Mouse (Mus musculus) neural tube, embryonic 13.5 days (tissue): ENCODE results near the gene Rpl3. TPM values are rescaled to one million over a fixed set of nuclear protein-coding genes. Genes with fewer than 3 reads are reported as not detected.

ENCODE experiments used
- ATAC-seq: fragments of 200-750 bp; cut with Nextera tagmentation; 2 replicates; pipeline ENCODE4 v1.8.0; 2017; ENCODE audit warnings: low read depth, mild to moderate bottlenecking, moderate TSS enrichment, moderate library complexity
- H3K27ac ChIP-seq: fragments of 300-500 bp; sonication (generic); replicated peaks from 2 replicates; pipeline ENCODE4 v1.5.1; 2015; ENCODE audit warnings: moderate library complexity, mild to moderate bottlenecking, inconsistent platforms
- H3K27me3 ChIP-seq: fragments of 300-500 bp; sonication (generic); 2 replicates; pipeline ENCODE4 v1.6.1; 2015; ENCODE audit warnings: mild to moderate bottlenecking, inconsistent platforms
- H3K36me3 ChIP-seq: fragments of 300-500 bp; sonication (generic); 2 replicates; pipeline ENCODE4 v1.6.1; 2015; ENCODE audit warnings: mild to moderate bottlenecking, inconsistent platforms
- H3K4me1 ChIP-seq: fragments of 300-500 bp; sonication (generic); replicated peaks from 2 replicates; pipeline ENCODE4 v1.6.1; 2015; ENCODE audit warnings: inconsistent platforms
- H3K4me2 ChIP-seq: fragments of 300-500 bp; sonication (generic); 2 replicates; pipeline ENCODE4 v1.6.1; 2015; ENCODE audit warnings: inconsistent platforms, mild to moderate bottlenecking, moderate library complexity
- H3K4me3 ChIP-seq: fragments of 300-500 bp; sonication (generic); 2 replicates; pipeline ENCODE4 v1.5.1; 2015; ENCODE audit warnings: mild to moderate bottlenecking, inconsistent platforms
- H3K9ac ChIP-seq: fragments of 300-500 bp; sonication (generic); 2 replicates; pipeline ENCODE4 v1.6.1; 2015; ENCODE audit warnings: moderate library complexity, mild to moderate bottlenecking, inconsistent platforms
- H3K9me3 ChIP-seq: fragments of 300-500 bp; sonication (generic); 2 replicates; pipeline ENCODE4 v1.6.1; 2016; ENCODE audit warnings: inconsistent platforms
- WGBS: fragments of 180-500 bp; shearing (Covaris S2); methylation state at CpG from one replicate; pipeline ENCODE4 v1.1.7; 2015; 5-methylcytosine and 5-hydroxymethylcytosine counted together
- polyA plus RNA-seq: library from polyadenylated mRNA; unstranded; fragments of >200 nt; fragmentation: Nextera tagmentation; extraction: Ambion mirVana; gene quantifications from 2 replicates; pipeline ENCODE4 v1.2.1, GENCODE M21; 2015

The Rpl3 gene
- 597 and 620 TPM in 2 replicates for polyA plus RNA-seq

DNA sequence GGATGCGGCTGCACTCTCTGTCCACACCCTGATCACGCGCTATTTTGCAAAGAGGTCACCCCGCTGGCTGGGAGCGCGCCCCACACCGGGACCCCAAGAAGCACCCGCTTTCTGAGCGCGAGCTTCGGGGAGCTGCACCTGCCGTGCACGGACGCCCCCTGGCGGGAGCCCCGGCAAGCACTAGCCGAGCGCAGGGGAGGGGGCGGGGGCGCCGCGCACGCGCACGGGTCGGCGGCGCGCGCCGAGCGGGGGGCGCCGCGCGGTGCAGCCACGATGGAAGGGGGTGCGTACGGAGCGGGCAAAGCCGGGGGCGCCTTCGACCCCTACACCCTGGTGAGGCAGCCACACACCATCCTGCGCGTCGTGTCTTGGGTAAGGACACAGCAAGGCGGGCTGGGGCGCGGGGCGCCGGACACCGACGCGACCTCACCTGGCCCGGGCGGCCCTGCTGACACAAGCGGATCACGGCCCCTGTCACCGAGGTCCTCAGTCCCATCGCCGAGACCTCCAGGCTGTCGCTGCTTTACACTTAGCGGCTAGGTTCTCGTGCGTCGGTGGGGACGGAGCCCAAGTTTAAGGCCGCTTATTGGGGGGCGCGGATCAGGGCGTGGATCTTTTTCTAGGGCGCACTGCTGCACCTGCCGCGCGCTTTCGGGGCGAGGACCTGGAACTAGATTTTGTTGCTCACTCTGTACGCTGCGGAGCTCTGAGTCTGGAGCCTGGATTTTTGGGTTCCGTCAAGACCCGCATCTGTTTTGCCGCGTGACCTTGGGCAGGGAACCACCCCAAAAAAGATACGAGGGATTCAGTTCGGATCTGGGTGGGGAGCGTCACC is at the start of gene Rpl3, which contains the start of gene Syngr1:
Gene Rpl3 (minus strand): TSS at position 748 of the 835 bp plus-strand sequence.
Gene Syngr1 (plus strand): TSS at position 214 of the 835 bp plus-strand sequence.
- H3K9me3 ChIP-seq = no peaks in the 10 kb centered on the region
- H3K4me2 ChIP-seq = peak within 1 kb of the TSS; percentile 69
- H3K36me3 ChIP-seq = no peaks in the 10 kb centered on the region
- H3K4me3 ChIP-seq = peak within 1 kb of the TSS; percentile 77
- peak within 1 kb of the TSS; percentile 87 for H3K9ac ChIP-seq
- ATAC-seq = peak; percentile 68
- peaks cover 24% of the 10 kb centered on the region for H3K4me1 ChIP-seq
- H3K27me3 ChIP-seq = peaks cover 20% of the 10 kb centered on the region
- WGBS = 1% methylated on average over 84 of the region's 86 CpGs
- peak within 1 kb of the TSS; percentile 54 for H3K27ac ChIP-seq

DNA sequence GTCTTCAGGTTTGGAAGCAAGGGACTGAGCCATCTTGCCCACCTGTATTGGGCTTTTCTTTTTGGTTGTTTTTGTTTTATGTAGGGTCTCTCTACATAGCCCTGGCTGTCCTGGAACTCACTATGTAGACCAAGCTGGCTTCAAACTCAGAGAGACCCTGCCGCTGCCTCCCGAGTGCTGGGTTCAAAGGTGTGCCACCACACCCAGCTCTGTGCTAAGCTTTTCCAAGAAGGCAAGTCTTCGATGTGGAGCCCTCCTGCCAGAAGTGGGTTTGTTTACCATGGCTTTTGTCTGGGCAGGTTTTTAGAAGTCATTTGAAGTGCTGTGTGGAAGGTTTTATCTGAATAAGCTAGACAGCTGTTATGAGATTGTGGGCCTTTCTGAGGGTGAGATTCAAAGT is 49.2 kb upstream of the Rpl3 start:
- Histone ChIP-seq H3K4me2 (no peak overlapping the region), H3K9me3 (0 out of 2 replicates have a peak, but pooled peaks cover 5% of the 10 kb centered on the region), H3K27me3 (no peaks in the 10 kb centered on the region), H3K36me3 (peaks cover 44% of the 10 kb centered on the region), H3K27ac (no peak overlapping the region), H3K9ac (no peak overlapping the region), H3K4me3 (no peak overlapping the region), H3K4me1 (peaks cover 20% of the 10 kb centered on the region)
- 97% methylated on average over 3 of the region's 3 CpGs for whole genome bisulfite sequencing
- ATAC-seq = no peak

DNA sequence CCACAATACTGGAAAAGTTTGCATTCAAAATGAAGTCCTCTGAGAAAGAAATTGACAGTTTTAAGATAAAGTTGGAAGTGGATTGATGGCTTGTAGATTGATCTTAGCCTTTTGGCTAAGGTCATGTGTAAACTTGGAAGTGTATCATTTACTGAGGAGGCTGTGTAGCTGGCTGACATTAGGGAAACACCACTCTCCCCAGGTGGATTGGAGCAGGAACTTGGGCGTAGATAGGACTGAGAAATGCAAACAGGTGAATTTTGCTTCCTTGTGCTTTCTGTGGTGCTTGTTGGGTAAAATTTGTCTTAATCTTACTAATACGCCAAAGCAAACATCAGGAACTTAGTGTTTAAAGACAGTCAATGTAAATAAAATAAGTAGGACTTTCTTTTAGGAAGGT is 48.6 kb upstream of the Rpl3 start:
- over 99% methylated on average over 2 of the region's 2 CpGs for WGBS
- H3K4me1 ChIP-seq = peaks cover 20% of the 10 kb centered on the region
- H3K9ac ChIP-seq = no peak overlapping the region
- no peak for ATAC-seq
- H3K9me3 ChIP-seq = 0 out of 2 replicates have a peak, but pooled peaks cover 5% of the 10 kb centered on the region
- H3K36me3 ChIP-seq = peaks cover 44% of the 10 kb centered on the region
- no peak overlapping the region for H3K4me2 ChIP-seq
- H3K27ac ChIP-seq = no peak overlapping the region
- H3K27me3 ChIP-seq = no peaks in the 10 kb centered on the region
- H3K4me3 ChIP-seq = no peak overlapping the region

DNA sequence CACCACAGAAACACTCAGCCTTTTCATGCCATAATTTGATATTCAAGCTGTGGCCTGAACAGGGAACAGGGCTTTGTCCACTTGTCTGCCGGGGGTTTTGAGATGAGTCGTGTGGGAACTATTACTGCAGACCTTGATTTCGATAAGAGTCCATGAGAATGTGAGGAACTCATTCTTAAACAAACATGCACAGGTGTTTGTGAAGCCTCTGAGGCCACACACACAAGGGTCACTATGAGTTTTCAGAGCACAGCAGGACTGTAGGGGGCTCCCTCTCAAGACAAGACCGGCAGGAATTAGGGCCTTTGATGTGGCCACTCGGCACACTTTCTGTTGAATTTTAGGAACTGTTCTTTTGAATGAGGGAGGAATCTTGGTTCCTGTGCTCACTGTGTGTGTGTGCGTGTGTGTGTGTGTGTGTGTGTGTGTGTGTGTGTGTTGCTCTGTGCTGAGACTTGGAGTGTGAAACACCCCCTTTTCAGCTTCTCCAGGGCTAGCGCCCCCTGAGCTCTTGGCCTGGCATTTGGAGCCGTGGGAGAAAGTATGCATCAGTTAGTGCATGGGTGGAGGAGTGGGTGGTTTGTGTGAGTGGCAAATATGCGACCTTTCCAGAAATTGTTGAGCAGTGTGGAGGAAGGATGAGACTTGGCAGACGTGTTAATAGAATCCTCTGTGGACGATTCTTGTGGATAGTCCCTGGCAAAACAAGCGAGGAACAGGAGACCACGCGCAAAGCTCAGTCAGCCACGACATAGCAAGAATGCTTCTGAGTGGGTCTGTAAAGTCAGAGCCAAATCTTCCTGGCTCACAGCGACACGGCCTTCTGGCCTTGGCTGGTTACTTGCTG is 46.5 kb upstream of the Rpl3 start:
- no peaks in the 10 kb centered on the region for H3K27me3 ChIP-seq
- ATAC-seq = no peak
- peak overlapping the region; percentile 15; the same call in 1 of the 2 replicates for H3K27ac ChIP-seq
- 65% methylated on average over 17 of the region's 17 CpGs for WGBS
- no peak overlapping the region for H3K4me2 ChIP-seq
- peaks cover 35% of the 10 kb centered on the region for H3K36me3 ChIP-seq
- H3K4me3 ChIP-seq = no peak overlapping the region
- no peak overlapping the region for H3K9ac ChIP-seq
- 0 out of 2 replicates have a peak, but pooled peaks cover 5% of the 10 kb centered on the region for H3K9me3 ChIP-seq
- H3K4me1 ChIP-seq = peaks cover 37% of the 10 kb centered on the region

DNA sequence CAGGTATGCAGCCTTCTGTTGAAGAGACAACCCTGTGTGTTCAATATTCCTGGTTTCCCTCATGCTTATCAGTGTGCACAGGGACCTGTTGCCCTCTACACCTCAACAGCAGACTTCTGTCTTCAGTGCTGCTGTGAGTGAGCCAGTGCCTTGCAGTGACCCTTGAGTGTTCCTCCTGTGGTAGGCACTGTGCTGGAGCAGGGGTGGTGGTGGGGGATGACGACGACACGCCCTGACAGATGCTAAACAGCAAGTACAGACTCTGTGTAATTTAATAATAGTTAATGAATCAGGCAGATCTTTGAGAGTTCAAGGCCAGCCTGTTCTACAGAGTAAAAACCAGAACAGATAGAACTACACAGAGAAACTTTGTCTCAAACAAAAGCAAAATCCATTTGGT is 45.0 kb upstream of the Rpl3 start:
- Histone ChIP-seq H3K27ac (no peak overlapping the region), H3K4me2 (no peak overlapping the region), H3K36me3 (peaks cover 24% of the 10 kb centered on the region), H3K27me3 (no peaks in the 10 kb centered on the region), H3K9ac (no peak overlapping the region), H3K9me3 (no peaks in the 10 kb centered on the region), H3K4me3 (no peak overlapping the region), H3K4me1 (peaks cover 37% of the 10 kb centered on the region)
- ATAC-seq = no peak
- 98% methylated on average over 3 of the region's 3 CpGs for WGBS

DNA sequence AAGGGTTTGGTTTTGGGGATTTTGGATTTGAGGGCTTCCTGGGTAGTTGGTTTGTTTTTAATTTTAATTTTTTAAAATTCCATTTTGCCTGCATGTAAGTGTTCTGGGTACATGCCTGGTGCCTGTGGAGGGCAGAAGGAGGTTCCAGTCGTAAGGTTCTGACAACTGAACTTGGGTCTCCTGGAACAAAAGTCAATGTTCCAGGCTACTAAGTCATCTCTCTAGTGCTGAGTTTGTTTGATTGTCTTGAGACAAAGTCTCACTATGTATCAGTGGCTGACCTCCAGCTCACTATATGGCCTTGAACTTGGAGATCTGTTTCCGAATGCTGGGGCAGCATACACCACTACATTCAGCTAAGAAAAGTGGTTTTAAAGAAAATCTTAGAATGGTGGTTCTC is 43.8 kb upstream of the Rpl3 start:
- Histone ChIP-seq H3K4me3 (no peak overlapping the region), H3K4me1 (peaks cover 37% of the 10 kb centered on the region), H3K36me3 (peaks cover 14% of the 10 kb centered on the region), H3K4me2 (no peak overlapping the region), H3K9me3 (no peaks in the 10 kb centered on the region), H3K27me3 (no peaks in the 10 kb centered on the region), H3K27ac (no peak overlapping the region), H3K9ac (no peak overlapping the region)
- 85% methylated on average over 2 of the region's 2 CpGs for WGBS
- no peak for ATAC-seq

DNA sequence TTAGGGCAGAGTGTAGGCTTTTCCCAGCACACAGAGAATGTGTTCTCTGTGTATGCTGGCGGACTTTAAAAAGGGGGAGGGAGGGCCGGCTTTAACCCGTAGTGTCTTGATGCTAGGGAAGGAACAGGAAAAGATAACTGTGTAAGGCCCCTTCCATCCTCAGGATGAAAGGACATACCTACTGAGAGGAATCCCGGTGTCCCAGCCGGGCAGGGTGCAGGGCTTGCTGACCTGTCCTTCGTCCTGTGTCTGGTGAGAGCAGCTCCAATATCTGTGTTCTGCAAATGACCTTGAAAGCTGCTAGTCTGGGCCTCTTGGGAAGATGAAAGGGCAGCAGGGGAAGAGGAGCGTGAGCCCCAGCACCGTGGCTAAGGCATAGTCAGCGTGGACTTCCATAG is 42.8 kb upstream of the Rpl3 start:
- Histone ChIP-seq H3K4me3 (peak overlapping the region; percentile 65), H3K27me3 (no peaks in the 10 kb centered on the region), H3K9me3 (no peaks in the 10 kb centered on the region), H3K4me2 (peak overlapping the region; percentile 70), H3K4me1 (peaks cover 37% of the 10 kb centered on the region), H3K27ac (peak overlapping the region; percentile 99), H3K9ac (peak overlapping the region; percentile 82), H3K36me3 (peaks cover 11% of the 10 kb centered on the region; the same call in 1 of the 2 replicates)
- WGBS = 50% methylated on average over 9 of the region's 9 CpGs
- ATAC-seq = no peak

DNA sequence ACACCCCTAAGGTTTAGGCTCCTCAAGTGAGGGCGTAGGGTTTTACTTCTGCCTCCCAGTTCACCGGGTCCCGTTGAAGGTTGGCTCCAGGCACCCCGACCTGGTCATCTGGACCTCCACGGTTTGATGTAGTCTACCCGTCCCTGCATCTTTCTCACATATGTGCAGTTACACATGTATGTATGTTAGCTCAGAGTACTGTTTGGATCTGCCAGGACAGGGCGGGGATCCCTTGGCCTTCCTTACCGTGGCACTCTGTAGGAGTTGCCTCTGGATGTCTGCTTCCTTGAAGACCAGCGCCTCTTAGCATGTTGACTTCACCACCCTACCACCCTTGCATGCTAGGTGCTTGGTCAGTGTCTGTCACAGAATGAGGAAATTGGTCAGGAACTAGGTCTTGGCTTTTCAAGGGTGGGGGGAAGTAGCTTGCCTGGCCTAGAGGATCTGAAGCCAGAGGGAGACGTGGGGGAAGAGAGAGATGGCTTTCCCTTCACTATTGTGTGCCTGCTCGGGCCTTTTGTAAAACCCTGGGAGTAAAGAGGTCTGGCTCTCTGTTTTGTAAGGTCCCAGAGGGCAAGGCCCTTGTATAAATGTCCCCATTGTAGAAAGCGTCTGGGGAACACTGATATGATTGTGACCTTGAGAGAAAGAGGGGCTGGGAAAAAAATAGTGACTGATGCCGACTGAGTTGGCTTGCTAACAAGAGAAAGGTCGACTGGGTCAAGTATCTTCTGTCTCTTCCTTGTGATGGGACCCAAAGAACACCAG is 42.2 kb upstream of the Rpl3 start:
- peak overlapping the region; percentile 65 for H3K4me3 ChIP-seq
- no peaks in the 10 kb centered on the region for H3K9me3 ChIP-seq
- H3K27ac ChIP-seq = peak overlapping the region; percentile 99
- H3K4me1 ChIP-seq = peaks cover 36% of the 10 kb centered on the region
- WGBS = 13% methylated on average over 14 of the region's 14 CpGs
- H3K9ac ChIP-seq = peak overlapping the region; percentile 82
- peaks cover 11% of the 10 kb centered on the region; the same call in 1 of the 2 replicates for H3K36me3 ChIP-seq
- peak overlapping the region; percentile 70 for H3K4me2 ChIP-seq
- no peaks in the 10 kb centered on the region for H3K27me3 ChIP-seq
- ATAC-seq = peak; percentile 29; the same call in 1 of the 2 replicates

DNA sequence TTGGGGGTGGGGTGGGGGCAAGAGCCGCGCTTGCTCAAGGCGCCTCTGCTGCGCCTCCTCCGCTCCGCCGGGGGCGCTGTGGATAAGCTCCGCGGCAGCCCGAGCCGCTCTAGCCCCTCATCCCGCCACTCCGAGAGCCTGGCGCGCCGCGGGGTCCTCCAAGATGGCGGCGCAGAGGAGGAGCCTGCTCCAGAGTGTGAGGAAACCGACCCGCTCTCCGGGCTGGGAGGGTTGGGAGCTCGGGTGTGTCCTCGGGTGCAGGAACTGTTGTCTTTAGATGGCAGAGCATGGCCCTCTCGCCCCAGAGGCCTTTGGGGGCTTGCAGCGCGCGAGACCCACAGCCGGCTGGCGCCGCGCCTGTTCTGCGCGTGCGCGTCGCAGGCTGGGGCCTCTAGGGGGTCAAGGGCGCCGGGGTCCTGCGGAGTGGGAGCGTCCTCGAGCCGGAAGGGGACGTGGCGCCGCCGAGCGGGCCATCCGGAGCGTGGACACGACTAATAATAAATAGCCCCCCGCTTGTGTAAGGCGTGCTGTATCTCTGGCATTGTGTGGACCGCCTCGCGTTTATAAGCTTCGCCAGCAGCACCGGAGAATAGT is 41.4 kb upstream of the Rpl3 start, which contains the start of gene Tab1:
Gene Tab1 (plus strand): TSS at position 135 of the 594 bp plus-strand sequence.
- Histone ChIP-seq H3K27ac (peak within 1 kb of the TSS; percentile 99), H3K9ac (peak within 1 kb of the TSS; percentile 82), H3K4me1 (peaks cover 28% of the 10 kb centered on the region), H3K4me3 (peak within 1 kb of the TSS; percentile 65), H3K4me2 (peak within 1 kb of the TSS; percentile 70), H3K9me3 (no peaks in the 10 kb centered on the region), H3K36me3 (peaks cover 11% of the 10 kb centered on the region; the same call in 1 of the 2 replicates), H3K27me3 (no peaks in the 10 kb centered on the region)
- WGBS = under 1% methylated on average over 57 of the region's 59 CpGs
- ATAC-seq = peak; percentile 95

DNA sequence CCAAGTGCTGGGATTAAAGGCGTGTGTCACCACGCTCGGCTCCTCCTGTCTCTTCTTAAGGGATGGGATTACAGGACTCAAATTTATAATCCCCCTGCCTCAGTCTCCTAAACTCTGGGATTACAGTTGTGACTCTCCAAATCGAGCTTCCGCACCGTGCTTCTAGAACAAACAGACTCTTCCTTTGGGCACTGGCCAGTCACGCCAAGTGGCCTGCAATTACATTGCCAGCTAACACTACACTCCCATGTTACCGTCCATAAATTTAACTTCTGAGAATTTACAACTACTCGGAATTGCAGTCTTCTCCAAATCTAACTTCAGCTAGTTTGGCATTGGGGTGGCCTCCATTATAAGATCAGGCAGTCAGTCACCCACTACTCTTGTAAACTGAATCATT is 40.8 kb upstream of the Rpl3 start:
- 82% methylated on average over 9 of the region's 9 CpGs for WGBS
- Histone ChIP-seq H3K9ac (no peak overlapping the region), H3K4me1 (peaks cover 21% of the 10 kb centered on the region), H3K27ac (0 out of 2 replicates have a peak overlapping the region, but pooled peaks have one; percentile 99), H3K4me3 (peak overlapping the region; percentile 65), H3K4me2 (peak overlapping the region; percentile 70), H3K36me3 (peaks cover 11% of the 10 kb centered on the region; the same call in 1 of the 2 replicates), H3K9me3 (no peaks in the 10 kb centered on the region), H3K27me3 (no peaks in the 10 kb centered on the region)
- no peak; the same call in 1 of the 2 replicates for ATAC-seq

DNA sequence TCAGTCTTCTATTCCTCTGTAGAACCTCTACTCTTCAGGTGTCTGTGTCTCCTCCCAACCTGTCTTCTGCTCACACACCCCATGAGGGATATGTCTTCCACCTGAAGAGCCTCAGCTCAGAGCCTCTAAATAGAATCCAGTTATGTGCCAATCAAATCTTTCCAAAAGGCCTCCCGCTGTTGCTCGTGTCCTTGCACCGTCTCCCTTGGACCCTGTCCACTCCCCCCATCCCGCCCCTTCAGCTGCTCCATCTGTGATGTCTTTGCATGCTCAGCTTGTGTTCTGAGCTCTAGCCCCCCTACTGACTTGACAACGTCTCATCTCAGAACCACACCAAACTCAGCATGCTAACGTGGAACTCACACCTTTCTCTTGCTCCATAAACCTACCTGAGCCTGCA is 39.8 kb upstream of the Rpl3 start:
- WGBS = 82% methylated on average over 6 of the region's 6 CpGs
- Histone ChIP-seq H3K27me3 (no peaks in the 10 kb centered on the region), H3K36me3 (peaks cover 4% of the 10 kb centered on the region; the same call in 1 of the 2 replicates), H3K27ac (no peak overlapping the region), H3K4me2 (no peak overlapping the region), H3K4me1 (peaks cover 17% of the 10 kb centered on the region), H3K9me3 (no peaks in the 10 kb centered on the region), H3K4me3 (no peak overlapping the region), H3K9ac (no peak overlapping the region)
- no peak for ATAC-seq
